Mouse (Mus musculus): ENCODE data around the gene Prr12.

DNA sequence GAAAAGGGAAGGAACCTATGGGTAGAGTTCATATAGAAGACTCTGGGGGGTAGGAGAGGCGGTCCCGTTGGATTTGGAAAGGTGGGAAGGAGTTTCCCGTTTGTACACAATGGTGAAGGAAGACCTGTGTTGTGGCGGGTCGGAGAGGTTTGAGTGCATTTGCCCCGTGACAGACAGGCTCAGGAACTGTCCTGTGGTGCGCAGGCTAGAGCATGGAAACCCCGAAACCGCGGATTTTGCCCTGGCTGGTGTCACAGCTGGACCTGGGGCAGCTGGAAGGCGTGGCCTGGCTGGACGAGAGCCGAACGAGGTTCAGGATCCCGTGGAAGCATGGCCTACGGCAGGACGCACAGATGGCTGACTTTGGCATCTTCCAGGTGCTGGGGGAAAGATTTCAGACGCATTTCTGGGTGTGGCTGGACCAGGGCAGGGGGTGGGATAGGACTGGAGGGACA lies 54.2 kb downstream of the Prr12 start, which contains the start of gene Bcl2l12:
- TF ChIP-seq CTCF (IDR thresholded peaks at IDR 0.05; ENCODE audit: insufficient read depth, low read length) (no peak), POLR2A (IDR thresholded peaks at IDR 0.05; ENCODE audit: borderline replicate concordance, extremely low read depth, low read depth, low read length) (no peak)

Data from lung, adult 2 months (tissue).